Mouse (Mus musculus) G1E (cell line): ENCODE results near the gene Zdhhc22.
A peak's percentile ranks its signal among the peaks of the same experiment; 100 is the strongest.

Source experiments
- CTCF ChIP-seq: IDR thresholded peaks from 2 replicates; pipeline ENCODE4 v1.5.1; 2012; ENCODE audit warnings: low read depth, low read length, inconsistent platforms, mixed read lengths
- POLR2AphosphoS5 ChIP-seq: IDR thresholded peaks from 2 replicates; pipeline ENCODE4 v1.6.1; 2012; ENCODE audit warnings: low read depth, low read length, inconsistent platforms; ENCODE audit not compliant: insufficient replicate concordance
- TAL1 ChIP-seq: conservative IDR thresholded peaks from 2 replicates; pipeline ENCODE4 v1.6.1; 2012; ENCODE audit warnings: low read depth, low read length, inconsistent platforms, mixed read lengths

DNA sequence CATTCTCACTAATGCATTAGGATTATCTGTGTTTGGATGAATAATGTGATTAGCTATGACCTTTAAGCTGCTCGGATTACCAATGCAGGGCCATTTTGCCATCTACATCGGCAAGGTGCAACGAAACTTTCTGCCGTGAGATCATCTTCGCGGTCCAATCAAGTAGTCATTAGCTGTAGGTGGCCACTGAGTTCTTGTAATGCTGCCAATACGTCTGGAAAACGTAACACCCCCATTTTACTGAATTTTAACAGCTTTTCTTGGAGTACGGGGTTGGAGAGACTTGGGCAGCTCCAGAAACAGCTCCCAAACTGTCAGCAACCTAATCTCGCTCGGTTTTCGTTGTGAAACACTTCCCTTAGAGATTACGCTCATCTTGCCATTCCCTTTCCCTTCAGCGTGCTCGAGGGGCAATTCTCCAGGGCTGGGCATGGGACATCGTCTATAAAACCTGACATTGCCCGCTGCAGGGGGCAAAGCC, 43.9 kb downstream of the Zdhhc22 start:
- TF ChIP-seq CTCF (no peak), POLR2AphosphoS5 (0 out of 2 replicates have a peak, but pooled peaks have one; percentile 35), TAL1 (no peak)
